Comparison of ENCODE assay signal across 16 mouse cellular contexts in genomic region chr4:153651849-153652248, GRCm38 (mm10).
A peak's percentile ranks its signal among the peaks of the same experiment; 100 is the strongest.
DNase-seq lines count a peak whose midpoint lies in the region; ATAC-seq and TF ChIP-seq lines count a peak whose summit lies in the region.
"Had no signal": no experiment of that assay in that cellular context is flagged by ENCODE, and none has a peak within 500 bp of the region (broad histone marks: within the 10 kb centered on the region; RNA-seq: fewer than 3 reads in every experiment).

No protein-coding gene starts in this region.

- intact Hi-C loops in heart, adult 2 months (cut with DNase I) = no loop called here

- H3K4me1 ChIP-seq in heart, embryonic 12.5 days (replicated peaks) = peaks cover 6% of the 10 kb centered on the region; the same call in 1 of the 2 replicates
- H3K4me1 ChIP-seq in heart, adult 2 months (ENCODE audit: control insufficient read depth, insufficient read depth, low read length) = no peaks in the 10 kb centered on the region
- H3K4me1 ChIP-seq in stomach, embryonic 14.5 days (ENCODE audit: control insufficient read depth, insufficient read depth, low read length) = no peaks in the 10 kb centered on the region
- H3K4me1 ChIP-seq in stomach, postnatal 0 days (replicated peaks; ENCODE audit: control insufficient read depth, insufficient read depth) = no peaks in the 10 kb centered on the region
- H3K4me1 ChIP-seq: liver, embryonic 15.5 days; megakaryocyte, embryonic 14.5 days had no signal

- TF ChIP-seq CTCF in heart, adult 2 months (IDR thresholded peaks at IDR 0.05) = no peak
- no peak for TF ChIP-seq CTCF in stomach, postnatal 0 days (IDR thresholded peaks at IDR 0.05; ENCODE audit: low read depth)

- no peak for DNase-seq in heart, adult 2 months
- peak; percentile 7 for DNase-seq in kidney, postnatal 10 days
- no peak for DNase-seq in kidney, adult 11 months
- no peak for DNase-seq in stomach, postnatal 0 days (ENCODE audit: low spot score)
- no peak for DNase-seq in spleen, postnatal 14 days (ENCODE audit: low spot score in 2 of 2)
- DNase-seq: adrenal gland, adult 8-10 months; cerebellum, adult 8-10 months; gastrocnemius, postnatal 25 days; kidney, adult 2 months; thymus, postnatal 36 days had no signal

- no peaks in the 10 kb centered on the region for H3K79me2 ChIP-seq in heart, adult 2 months (replicated peaks; ENCODE audit: control insufficient read depth, insufficient read depth, low read length)

- H3K27me3 ChIP-seq in heart, embryonic 12.5 days (replicated peaks) = no peaks in the 10 kb centered on the region
- no peaks in the 10 kb centered on the region for H3K27me3 ChIP-seq in heart, adult 2 months (ENCODE audit: control insufficient read depth, insufficient read depth, low read length)
- no peaks in the 10 kb centered on the region for H3K27me3 ChIP-seq in stomach, embryonic 14.5 days (ENCODE audit: control insufficient read depth, insufficient read depth, low read length)
- H3K27me3 ChIP-seq in stomach, postnatal 0 days (ENCODE audit: control insufficient read depth, insufficient read depth, low read length) = no peaks in the 10 kb centered on the region
- H3K27me3 ChIP-seq: liver, embryonic 15.5 days; megakaryocyte, embryonic 14.5 days had no signal

- no peak overlapping the region for H3K4me2 ChIP-seq in heart, embryonic 12.5 days
- H3K4me2 ChIP-seq in stomach, embryonic 14.5 days (replicated peaks; ENCODE audit: low read depth, low read length) = no peak overlapping the region
- no peak overlapping the region for H3K4me2 ChIP-seq in stomach, postnatal 0 days (replicated peaks; ENCODE audit: low read depth)
- H3K4me2 ChIP-seq: hindbrain, embryonic 14.5 days; liver, embryonic 15.5 days had no signal

- no peak overlapping the region for H3K9ac ChIP-seq in heart, embryonic 12.5 days
- H3K9ac ChIP-seq in heart, adult 2 months (ENCODE audit: low read depth, low read length) = no peak overlapping the region
- no peak overlapping the region for H3K9ac ChIP-seq in stomach, embryonic 14.5 days (replicated peaks; ENCODE audit: low read depth, low read length)
- no peak overlapping the region for H3K9ac ChIP-seq in stomach, postnatal 0 days (ENCODE audit: low read length)
- H3K9ac ChIP-seq: hindbrain, embryonic 14.5 days; liver, embryonic 15.5 days had no signal

- no peak overlapping the region for H3K4me3 ChIP-seq in heart, embryonic 12.5 days
- H3K4me3 ChIP-seq in heart, adult 2 months = no peak overlapping the region
- no peak overlapping the region for H3K4me3 ChIP-seq in stomach, embryonic 14.5 days (ENCODE audit: low read depth, low read length)
- no peak overlapping the region for H3K4me3 ChIP-seq in stomach, postnatal 0 days (ENCODE audit: low read depth, low read length)
- H3K4me3 ChIP-seq: liver, embryonic 15.5 days had no signal

- TF ChIP-seq POLR2A in heart, adult 2 months (IDR thresholded peaks at IDR 0.05; ENCODE audit: insufficient read depth, low read depth, low read length) = no peak

- 7% methylated on average over 5 of the region's 5 CpGs for WGBS in heart, embryonic 12.5 days
- 6% methylated on average over 5 of the region's 5 CpGs for WGBS in heart, adult 2 months
- 10% methylated on average over 5 of the region's 5 CpGs for WGBS in stomach, embryonic 14.5 days
- WGBS in stomach, postnatal 0 days = 5% methylated on average over 5 of the region's 5 CpGs

- no peak overlapping the region for H3K27ac ChIP-seq in heart, embryonic 12.5 days (ENCODE audit: poor library complexity, severe bottlenecking)
- no peak overlapping the region for H3K27ac ChIP-seq in heart, adult 2 months
- no peak overlapping the region for H3K27ac ChIP-seq in stomach, embryonic 14.5 days (ENCODE audit: low read length)
- H3K27ac ChIP-seq in stomach, postnatal 0 days (replicated peaks) = no peak overlapping the region
- H3K27ac ChIP-seq: hindbrain, embryonic 14.5 days; liver, embryonic 15.5 days had no signal

- H3K36me3 ChIP-seq in heart, embryonic 12.5 days = no peaks in the 10 kb centered on the region
- H3K36me3 ChIP-seq in heart, adult 2 months (ENCODE audit: control insufficient read depth, insufficient read depth, low read length) = no peaks in the 10 kb centered on the region
- no peaks in the 10 kb centered on the region for H3K36me3 ChIP-seq in stomach, embryonic 14.5 days (ENCODE audit: control insufficient read depth, insufficient read depth, low read length)
- no peaks in the 10 kb centered on the region for H3K36me3 ChIP-seq in stomach, postnatal 0 days (ENCODE audit: control insufficient read depth, insufficient read depth, low read length)
- H3K36me3 ChIP-seq: liver, embryonic 15.5 days had no signal

- no peak for TF ChIP-seq EP300 in heart, adult 2 months (IDR thresholded peaks at IDR 0.05; ENCODE audit: insufficient read depth, low read depth, low read length)
- TF ChIP-seq EP300 in stomach, postnatal 0 days (optimal IDR thresholded peaks at IDR 0.05) = no peak

- peak; percentile 76 for ATAC-seq in heart, embryonic 12.5 days (ENCODE audit: insufficient number of reproducible peaks, low FRiP score)
- ATAC-seq in stomach, embryonic 14.5 days (ENCODE audit: insufficient number of reproducible peaks, insufficient read depth, low FRiP score, low read depth) = 0 out of 2 replicates have a peak, but pooled peaks have one; percentile 74
- ATAC-seq in stomach, postnatal 0 days (ENCODE audit: low FRiP score, low TSS enrichment) = no peak
- ATAC-seq in CD4-positive, CD25-positive, alpha-beta regulatory T cell, adult 4 months = no peak

- no peaks in the 10 kb centered on the region for H3K9me3 ChIP-seq in heart, embryonic 12.5 days (replicated peaks)
- no peaks in the 10 kb centered on the region for H3K9me3 ChIP-seq in stomach, embryonic 14.5 days (ENCODE audit: control insufficient read depth, low read depth, low read length)
- no peaks in the 10 kb centered on the region for H3K9me3 ChIP-seq in stomach, postnatal 0 days (ENCODE audit: control insufficient read depth, low read length)
- H3K9me3 ChIP-seq: liver, embryonic 15.5 days had no signal

Comparison
In these comparisons a context has a peak if more than half of its experiments do, and no peak if none do; other contexts are left out.
1. ATAC-seq: peak in heart, embryonic 12.5 days (single experiment) and stomach, embryonic 14.5 days (single experiment); none in stomach, postnatal 0 days (single experiment) and CD4-positive, CD25-positive, alpha-beta regulatory T cell, adult 4 months (single experiment).